Mouse (Mus musculus) MEL (cell line): ENCODE data around the gene Hvcn1. TPM values are rescaled to one million over a fixed set of nuclear protein-coding genes. Genes with fewer than 3 reads are reported as not detected.
"Not testable (repeated sequence)": the region's sequence is repeated elsewhere in the genome, so short reads cannot be mapped to it uniquely, and the experiment has no call there.

Experiments
- DNase-seq: peaks from one replicate; pipeline ENCODE4 v3.0.0; 2011; ENCODE audit warnings: low read depth, low spot score
- H3K27ac ChIP-seq: 2 replicates; pipeline ENCODE4 v1.5.1; 2012; ENCODE audit warnings: low read depth, mild to moderate bottlenecking, control low read depth, low read length, moderate library complexity; ENCODE audit not compliant: control insufficient read depth
- H3K27me3 ChIP-seq, 2 experiments: fragments of 150-350 bp in 1 of 2; sonication (generic) in 1 of 2; 2 replicates each; pipeline ENCODE4 v1.6.1; 2012; ENCODE audit warnings: low read length in 2 of 2, mild to moderate bottlenecking in 2 of 2, improper control_type of control experiment in 1 of 2, moderate library complexity in 1 of 2; ENCODE audit not compliant: insufficient read depth in 2 of 2, control insufficient read depth in 1 of 2
- H3K36me3 ChIP-seq, 2 experiments: 2 replicates each; pipeline ENCODE4 v1.6.1; 2012 to 2014; ENCODE audit warnings: low read length in 2 of 2, improper control_type of control experiment in 1 of 2, inconsistent platforms in 1 of 2, mild to moderate bottlenecking in 1 of 2; ENCODE audit not compliant: insufficient read depth in 2 of 2, control insufficient read depth in 1 of 2
- H3K4me1 ChIP-seq, 2 experiments: fragments of 150-350 bp in 1 of 2; sonication (generic) in 1 of 2; 2 replicates each; pipeline ENCODE4 v1.6.1; 2012; ENCODE audit warnings: low read length in 2 of 2, improper control_type of control experiment in 1 of 2, mild to moderate bottlenecking in 1 of 2; ENCODE audit not compliant: insufficient read depth in 2 of 2, control insufficient read depth in 1 of 2
- H3K4me3 ChIP-seq, 2 experiments: fragments of 150-350 bp in 1 of 2; sonication (generic) in 1 of 2; 2 replicates each; pipeline ENCODE4 v1.5.1; 2012; ENCODE audit warnings: low read depth in 2 of 2, low read length in 2 of 2, mild to moderate bottlenecking in 2 of 2, moderate library complexity in 2 of 2, control low read depth in 1 of 2, improper control_type of control experiment in 1 of 2; ENCODE audit not compliant: control insufficient read depth in 1 of 2, insufficient read depth in 1 of 2
- H3K79me2 ChIP-seq: 2 replicates; pipeline ENCODE4 v1.6.1; 2012; ENCODE audit warnings: mild to moderate bottlenecking, low read length, moderate library complexity; ENCODE audit not compliant: control insufficient read depth, poor library complexity, insufficient read depth
- H3K9ac ChIP-seq: 2 replicates; pipeline ENCODE4 v1.6.1; 2012; ENCODE audit warnings: low read depth, mild to moderate bottlenecking, control low read depth, low read length, moderate library complexity; ENCODE audit not compliant: control insufficient read depth, poor library complexity, severe bottlenecking
- H3K9me3 ChIP-seq: fragments of 150-350 bp; sonication (generic); replicated peaks from 2 replicates; pipeline ENCODE4 v1.6.1; 2012; ENCODE audit warnings: mild to moderate bottlenecking, low read length, improper control_type of control experiment, moderate library complexity; ENCODE audit not compliant: insufficient read depth
- BHLHE40 ChIP-seq: IDR thresholded peaks from 2 replicates; pipeline ENCODE4 v1.6.1; 2012; ENCODE audit warnings: low read depth, mild to moderate bottlenecking, inconsistent platforms, low read length, improper control_type of control experiment, borderline replicate concordance
- CTCF ChIP-seq, 3 experiments: IDR thresholded peaks in 2 of 3; conservative IDR thresholded peaks in 1 of 3; 2 replicates each; pipeline ENCODE4 v1.5.1; 2011 to 2012; ENCODE audit warnings: low read length in 3 of 3, low read depth in 2 of 3, mild to moderate bottlenecking in 2 of 3, improper control_type of control experiment in 1 of 3, inconsistent platforms in 1 of 3, mixed read lengths in 1 of 3, moderate library complexity in 1 of 3; ENCODE audit not compliant: control insufficient read depth in 1 of 3, insufficient read depth in 1 of 3, poor library complexity in 1 of 3, severe bottlenecking in 1 of 3
- E2F4 ChIP-seq: IDR thresholded peaks from 2 replicates; pipeline ENCODE4 v1.6.1; 2011; ENCODE audit warnings: low read depth, low read length, improper control_type of control experiment, borderline replicate concordance
- ELF1 ChIP-seq: IDR thresholded peaks from 2 replicates; pipeline ENCODE4 v1.6.1; 2014; ENCODE audit warnings: low read depth, mild to moderate bottlenecking, inconsistent platforms, low read length, improper control_type of control experiment, moderate library complexity
- EP300 ChIP-seq, 2 experiments: IDR thresholded peaks; 2 replicates each; pipeline ENCODE4 v1.6.1; 2011; ENCODE audit warnings: improper control_type of control experiment in 2 of 2, low read length in 2 of 2, low read depth in 1 of 2, mild to moderate bottlenecking in 1 of 2
- GABPA ChIP-seq: IDR thresholded peaks from 2 replicates; pipeline ENCODE4 v1.6.1; 2012; ENCODE audit warnings: low read depth, mild to moderate bottlenecking, inconsistent platforms, low read length, improper control_type of control experiment, moderate library complexity
- GATA1 ChIP-seq: IDR thresholded peaks from 2 replicates; pipeline ENCODE4 v1.6.1; 2011; ENCODE audit warnings: low read depth, low read length, improper control_type of control experiment
- HCFC1 ChIP-seq: IDR thresholded peaks from 2 replicates; pipeline ENCODE4 v1.6.1; 2012; ENCODE audit warnings: low read depth, mild to moderate bottlenecking, inconsistent platforms, low read length, improper control_type of control experiment, moderate library complexity
- JUND ChIP-seq: IDR thresholded peaks from 2 replicates; pipeline ENCODE4 v1.6.1; 2011; ENCODE audit warnings: low read depth, mild to moderate bottlenecking, improper control_type of control experiment, low read length
- MXI1 ChIP-seq: IDR thresholded peaks from 2 replicates; pipeline ENCODE4 v1.6.1; 2011; ENCODE audit warnings: mild to moderate bottlenecking, low read depth, low read length, improper control_type of control experiment
- MYC ChIP-seq: IDR thresholded peaks from 2 replicates; pipeline ENCODE4 v1.6.1; 2011; ENCODE audit warnings: low read depth, mild to moderate bottlenecking, low read length, improper control_type of control experiment, moderate library complexity
- NELFE ChIP-seq: IDR thresholded peaks from 2 replicates; pipeline ENCODE4 v1.6.1; 2011; ENCODE audit warnings: low read depth, low read length, improper control_type of control experiment
- NRF1 ChIP-seq: IDR thresholded peaks from 2 replicates; pipeline ENCODE4 v1.6.1; 2014; ENCODE audit warnings: low read depth, mild to moderate bottlenecking, inconsistent platforms, low read length, improper control_type of control experiment, moderate library complexity; ENCODE audit not compliant: poor library complexity, insufficient read depth, severe bottlenecking
- POLR2AphosphoS2 ChIP-seq: IDR thresholded peaks from 2 replicates; pipeline ENCODE4 v1.6.1; 2011; ENCODE audit warnings: low read length, improper control_type of control experiment
- RCOR1 ChIP-seq: IDR thresholded peaks from 2 replicates; pipeline ENCODE4 v1.6.1; 2012; ENCODE audit warnings: low read depth, mild to moderate bottlenecking, inconsistent platforms, low read length, improper control_type of control experiment
- SIN3A ChIP-seq: IDR thresholded peaks from 2 replicates; pipeline ENCODE4 v1.6.1; 2012; ENCODE audit warnings: low read length, improper control_type of control experiment, inconsistent platforms
- SMC3 ChIP-seq: IDR thresholded peaks from 2 replicates; pipeline ENCODE4 v1.6.1; 2011; ENCODE audit warnings: low read depth, low read length, improper control_type of control experiment
- TAL1 ChIP-seq: IDR thresholded peaks from 2 replicates; pipeline ENCODE4 v1.6.1; 2012; ENCODE audit warnings: mild to moderate bottlenecking, inconsistent platforms, low read length, moderate library complexity, mixed read lengths
- UBTF ChIP-seq: IDR thresholded peaks from 2 replicates; pipeline ENCODE4 v1.6.1; 2012; ENCODE audit warnings: low read depth, mild to moderate bottlenecking, inconsistent platforms, low read length, improper control_type of control experiment, moderate library complexity, borderline replicate concordance; ENCODE audit not compliant: insufficient read depth
- ZC3H11A ChIP-seq: IDR thresholded peaks from 2 replicates; pipeline ENCODE4 v1.6.1; 2012; ENCODE audit warnings: low read depth, mild to moderate bottlenecking, inconsistent platforms, low read length, improper control_type of control experiment
- ZKSCAN1 ChIP-seq: IDR thresholded peaks from 2 replicates; pipeline ENCODE4 v1.6.1; 2012; ENCODE audit warnings: low read depth, mild to moderate bottlenecking, inconsistent platforms, low read length, improper control_type of control experiment, moderate library complexity
- ZNF384 ChIP-seq: IDR thresholded peaks from 2 replicates; pipeline ENCODE4 v1.6.1; 2012; ENCODE audit warnings: low read depth, mild to moderate bottlenecking, inconsistent platforms, low read length, improper control_type of control experiment
- polyA plus RNA-seq, 2 experiments: library from polyadenylated mRNA; stranded (reverse) in 1 of 2; unstranded in 1 of 2; fragments of >175 nt in 1 of 2; fragments of >200 nt in 1 of 2; gene quantifications; 2 replicates each; pipeline versions ENCODE4 v1.2.1 to v1.2.4; 2012; ENCODE audit warnings: low replicate concordance in 2 of 2, low read depth in 1 of 2; ENCODE audit not compliant: insufficient read length in 2 of 2, insufficient read depth in 1 of 2, missing spikeins in 1 of 2
- total RNA-seq: library from RNA; depleted of rRNA; stranded (reverse); fragments of 300-350 nt; gene quantifications from 2 replicates; pipeline ENCODE4 v1.2.3, GENCODE M21; 2012

The Hvcn1 gene
- total and polyA plus RNA-seq, 3 experiments: 8.4 to 13.5 TPM; not detected in 1

DNA sequence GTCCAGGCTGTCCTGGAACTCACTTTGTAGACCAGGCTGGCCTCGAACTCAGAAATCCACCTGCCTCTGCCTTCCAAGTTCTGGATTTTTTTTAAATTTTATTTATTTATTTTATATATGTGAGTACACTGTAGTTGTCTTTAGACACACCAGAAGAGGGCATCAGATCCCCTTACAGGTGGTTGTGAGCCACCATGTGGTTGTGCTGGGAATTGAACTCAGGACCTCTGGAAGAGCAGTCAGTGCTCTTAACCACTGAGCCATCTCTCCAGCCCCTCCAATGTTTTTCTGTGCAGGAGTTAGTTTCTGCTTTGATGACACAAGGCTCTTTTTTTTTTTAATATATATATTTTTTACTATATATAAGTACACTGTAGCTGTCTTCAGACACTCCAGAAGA lies 6.2 kb downstream of the Hvcn1 start:
- not testable (repeated sequence) for H3K9me3 ChIP-seq, H3K79me2 ChIP-seq
- TF ChIP-seq CTCF (IDR thresholded peaks at IDR 0.05 in 2 of 3, conservative IDR thresholded peaks at IDR 0.05 in 1 of 3; ENCODE audit: control insufficient read depth in 1 of 3, insufficient read depth in 1 of 3, low read depth in 2 of 3, low read length in 3 of 3, poor library complexity in 1 of 3, severe bottlenecking in 1 of 3): peak; percentile 12 to 59 (median 38); a peak in 5 of 6 replicates
- peak; percentile 19; the same call in 1 of the 2 replicates for TF ChIP-seq ZC3H11A
- peak; percentile 38 for TF ChIP-seq SMC3
- TF ChIP-seq, all 39 proteins: peak for 3; not testable (repeated sequence) for 36
- not testable (repeated sequence) for H3K36me3 ChIP-seq, H3K4me3 ChIP-seq, H3K4me1 ChIP-seq, H3K27me3 ChIP-seq, H3K9ac ChIP-seq, H3K27ac ChIP-seq
- DNase-seq: peak; percentile 28

DNA sequence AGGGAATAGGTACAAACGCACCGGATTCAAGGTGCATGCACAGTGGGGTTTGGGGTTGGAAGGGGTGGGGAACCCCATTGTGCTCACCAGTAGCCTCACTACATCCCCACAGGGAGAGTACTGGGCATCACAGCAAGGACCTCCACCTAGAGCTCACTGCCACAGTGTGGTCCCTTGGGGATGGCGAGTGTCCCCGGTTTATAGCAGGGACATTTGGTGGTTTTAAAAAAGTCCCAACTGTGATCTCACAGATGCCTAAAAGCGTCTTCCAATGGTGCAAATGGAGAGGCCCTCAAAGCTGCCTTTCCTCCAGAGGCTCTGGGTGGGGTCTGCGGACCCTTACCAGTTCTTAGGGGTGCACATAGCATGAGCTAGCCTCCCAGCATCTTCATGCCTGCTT lies 7.3 kb downstream of the Hvcn1 start:
- H3K4me1 ChIP-seq: no peaks in the 10 kb centered on the region
- DNase-seq: no peak
- H3K27me3 ChIP-seq: no peaks in the 10 kb centered on the region
- no peaks in the 10 kb centered on the region for H3K79me2 ChIP-seq
- no peak overlapping the region for H3K27ac ChIP-seq
- H3K36me3 ChIP-seq: no peaks in the 10 kb centered on the region
- no peak overlapping the region for H3K4me3 ChIP-seq
- no peak for TF ChIP-seq E2F4
- TF ChIP-seq POLR2AphosphoS2: no peak
- no peak for TF ChIP-seq EP300 (IDR thresholded peaks at IDR 0.05; ENCODE audit: low read depth in 1 of 2, low read length in 2 of 2)
- TF ChIP-seq JUND: no peak
- TF ChIP-seq ZNF384: no peak
- no peak for TF ChIP-seq NELFE
- no peak for TF ChIP-seq ELF1
- no peak for TF ChIP-seq NRF1
- TF ChIP-seq RCOR1: no peak
- no peak for TF ChIP-seq HCFC1
- TF ChIP-seq MYC: no peak
- TF ChIP-seq MXI1: no peak
- TF ChIP-seq SIN3A: no peak
- H3K9ac ChIP-seq: no peak overlapping the region
- H3K9me3 ChIP-seq: no peaks in the 10 kb centered on the region

DNA sequence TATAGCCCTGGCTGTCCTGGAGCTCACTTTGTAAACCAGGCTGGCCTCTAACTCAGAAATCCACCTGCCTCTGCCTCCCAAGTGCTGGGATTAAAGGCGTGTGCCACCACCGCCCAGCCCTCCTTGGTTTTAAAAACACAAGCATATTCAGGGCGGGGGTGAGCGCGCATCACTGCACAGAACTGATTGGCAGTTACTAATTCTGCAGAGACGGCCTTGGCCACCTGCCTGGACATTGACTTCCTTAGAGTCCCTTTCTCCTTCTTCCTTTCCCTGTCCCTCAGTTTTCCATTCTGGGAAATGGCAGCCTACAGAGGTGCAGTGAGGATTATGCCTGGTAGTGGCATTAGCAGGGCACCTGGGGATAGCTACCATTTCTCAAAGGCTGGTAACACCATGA lies 11.0 kb downstream of the Hvcn1 start:
- no peaks in the 10 kb centered on the region for H3K36me3 ChIP-seq
- H3K4me3 ChIP-seq: no peak overlapping the region
- no peaks in the 10 kb centered on the region for H3K79me2 ChIP-seq
- no peaks in the 10 kb centered on the region for H3K27me3 ChIP-seq
- no peaks in the 10 kb centered on the region for H3K9me3 ChIP-seq
- TF ChIP-seq SIN3A (no peak), EP300 (IDR thresholded peaks at IDR 0.05; ENCODE audit: low read depth in 1 of 2, low read length in 2 of 2) (no peak), GATA1 (no peak), MYC (no peak), CTCF (IDR thresholded peaks at IDR 0.05 in 2 of 3, conservative IDR thresholded peaks at IDR 0.05 in 1 of 3; ENCODE audit: control insufficient read depth in 1 of 3, insufficient read depth in 1 of 3, low read depth in 2 of 3, low read length in 3 of 3, poor library complexity in 1 of 3, severe bottlenecking in 1 of 3) (no peak), HCFC1 (no peak), POLR2AphosphoS2 (no peak), TAL1 (no peak), ZNF384 (no peak), GABPA (no peak), ZC3H11A (no peak), NELFE (no peak), MXI1 (no peak), UBTF (no peak), BHLHE40 (no peak), ZKSCAN1 (no peak), RCOR1 (no peak)
- DNase-seq: no peak
- no peaks in the 10 kb centered on the region for H3K4me1 ChIP-seq
- H3K27ac ChIP-seq: no peak overlapping the region
- H3K9ac ChIP-seq: no peak overlapping the region
